Mouse (Mus musculus) heart, embryonic 15.5 days (tissue): ENCODE measurements around the gene Eef1akmt3. TPM values are rescaled to one million over a fixed set of nuclear protein-coding genes. Genes with fewer than 3 reads are reported as not detected.

ENCODE experiments used
- ATAC-seq: fragments of 200-750 bp; cut with Nextera tagmentation; replicated peaks from 2 replicates; pipeline ENCODE4 v1.8.0; 2017; ENCODE audit warnings: low read depth, moderate TSS enrichment; ENCODE audit not compliant: insufficient number of reproducible peaks, insufficient read depth, low FRiP score
- H3K27ac ChIP-seq: fragments of 300-500 bp; sonication (generic); 2 replicates; pipeline ENCODE4 v1.5.1; 2015; ENCODE audit warnings: mild to moderate bottlenecking, inconsistent platforms
- H3K27me3 ChIP-seq: fragments of 300-500 bp; sonication (generic); 2 replicates; pipeline ENCODE4 v1.6.1; 2015; ENCODE audit warnings: inconsistent platforms
- H3K36me3 ChIP-seq: fragments of 300-500 bp; sonication (generic); 2 replicates; pipeline ENCODE4 v1.6.1; 2015; ENCODE audit warnings: mild to moderate bottlenecking, inconsistent platforms
- H3K4me1 ChIP-seq: fragments of 300-500 bp; sonication (generic); replicated peaks from 2 replicates; pipeline ENCODE4 v1.6.1; 2015; ENCODE audit warnings: inconsistent platforms
- H3K4me2 ChIP-seq: fragments of 300-500 bp; sonication (generic); 2 replicates; pipeline ENCODE4 v1.6.1; 2015; ENCODE audit warnings: inconsistent platforms, mild to moderate bottlenecking, moderate library complexity
- H3K4me3 ChIP-seq: fragments of 300-500 bp; sonication (generic); 2 replicates; pipeline ENCODE4 v1.5.1; 2015; ENCODE audit warnings: mild to moderate bottlenecking, inconsistent platforms
- H3K9ac ChIP-seq: fragments of 300-500 bp; sonication (generic); 2 replicates; pipeline ENCODE4 v1.6.1; 2015; ENCODE audit warnings: mild to moderate bottlenecking, inconsistent platforms
- H3K9me3 ChIP-seq: fragments of 300-500 bp; sonication (generic); replicated peaks from 2 replicates; pipeline ENCODE4 v1.6.1; 2016; ENCODE audit warnings: inconsistent platforms
- WGBS: fragments of 180-500 bp; shearing (Covaris S2); methylation state at CpG from one replicate; pipeline ENCODE4 v1.1.7; 2015; ENCODE audit warnings: mixed read lengths; 5-methylcytosine and 5-hydroxymethylcytosine counted together
- polyA plus RNA-seq: library from polyadenylated mRNA; unstranded; fragments of >200 nt; fragmentation: Nextera tagmentation; extraction: Ambion mirVana; gene quantifications from 2 replicates; pipeline ENCODE4 v1.2.1, GENCODE M21; 2015

Gene Eef1akmt3
- polyA plus RNA-seq, 1 experiment from 2014 or later = 0.42 TPM

- H3K27ac ChIP-seq = no peak overlapping the region
- peaks cover 65% of the 10 kb centered on the region for H3K36me3 ChIP-seq
- H3K27me3 ChIP-seq = no peaks in the 10 kb centered on the region
- H3K9me3 ChIP-seq = no peaks in the 10 kb centered on the region
- H3K9ac ChIP-seq = no peak overlapping the region
- peaks cover 32% of the 10 kb centered on the region for H3K4me1 ChIP-seq
- no peak overlapping the region for H3K4me3 ChIP-seq
- H3K4me2 ChIP-seq = no peak overlapping the region
- no peak for ATAC-seq
- 84% methylated on average over 3 of the region's 3 CpGs for whole genome bisulfite sequencing
Measured at GRCm38 (mm10) chr10:126993621-126994020, 47.7 kb downstream of the Eef1akmt3 start.

DNA sequence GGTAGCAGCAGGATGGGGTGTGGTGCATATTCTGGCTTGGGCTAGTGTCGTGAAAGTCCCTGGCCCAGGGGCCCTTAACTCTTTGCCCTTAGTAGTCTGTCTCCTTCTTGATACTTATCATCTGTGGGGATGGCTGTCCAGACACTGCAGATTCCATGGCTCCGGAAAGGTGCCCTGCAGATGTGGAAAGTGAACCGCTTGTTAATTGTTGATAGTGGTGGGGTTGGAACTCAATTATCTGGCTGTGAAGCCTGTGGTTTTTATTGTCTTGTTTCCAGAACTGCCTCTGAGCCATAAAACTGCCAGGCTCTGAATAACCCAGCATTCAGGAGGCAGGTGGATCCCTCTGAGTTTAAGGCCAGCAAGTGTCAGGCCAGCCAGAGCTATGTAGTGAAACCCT lies 49.6 kb downstream of the Eef1akmt3 start:
- WGBS = 48% methylated on average over 3 of the region's 3 CpGs
- Histone ChIP-seq H3K36me3 (peaks cover 50% of the 10 kb centered on the region), H3K9ac (no peak overlapping the region), H3K27ac (no peak overlapping the region), H3K4me2 (no peak overlapping the region), H3K4me3 (no peak overlapping the region), H3K27me3 (no peaks in the 10 kb centered on the region), H3K4me1 (peaks cover 52% of the 10 kb centered on the region), H3K9me3 (no peaks in the 10 kb centered on the region)
- no peak for ATAC-seq

- WGBS = 31% methylated on average over 7 of the region's 7 CpGs
- no peak overlapping the region for H3K4me3 ChIP-seq
- H3K9ac ChIP-seq = peak overlapping the region; percentile 49; the same call in 1 of the 2 replicates
- ATAC-seq = peak; percentile 58
- peak overlapping the region; percentile 73 for H3K27ac ChIP-seq
- no peaks in the 10 kb centered on the region for H3K27me3 ChIP-seq
- H3K36me3 ChIP-seq = peaks cover 43% of the 10 kb centered on the region
- H3K4me1 ChIP-seq = peaks cover 64% of the 10 kb centered on the region
- H3K4me2 ChIP-seq = peak overlapping the region; percentile 31; the same call in 1 of the 2 replicates
- H3K9me3 ChIP-seq = no peaks in the 10 kb centered on the region
Measured at GRCm38 (mm10) chr10:126990313-126991056, 50.8 kb downstream of the Eef1akmt3 start.

- peak overlapping the region; percentile 25; the same call in 1 of the 2 replicates for H3K4me2 ChIP-seq
- H3K9me3 ChIP-seq = no peaks in the 10 kb centered on the region
- H3K4me3 ChIP-seq = 0 out of 2 replicates have a peak overlapping the region, but pooled peaks have one; percentile 2
- H3K36me3 ChIP-seq = peaks cover 25% of the 10 kb centered on the region
- WGBS = 30% methylated on average over 5 of the region's 5 CpGs
- ATAC-seq = no peak
- H3K9ac ChIP-seq = peak overlapping the region; percentile 27; the same call in 1 of the 2 replicates
- H3K4me1 ChIP-seq = peaks cover 82% of the 10 kb centered on the region
- peak overlapping the region; percentile 91 for H3K27ac ChIP-seq
- no peaks in the 10 kb centered on the region for H3K27me3 ChIP-seq
Measured at GRCm38 (mm10) chr10:126988513-126989165, 52.7 kb downstream of the Eef1akmt3 start.

- Histone ChIP-seq H3K4me3 (peak overlapping the region; percentile 9), H3K9me3 (no peaks in the 10 kb centered on the region), H3K36me3 (peaks cover 13% of the 10 kb centered on the region), H3K27ac (peak overlapping the region; percentile 91), H3K4me1 (peaks cover 94% of the 10 kb centered on the region), H3K27me3 (no peaks in the 10 kb centered on the region), H3K4me2 (peak overlapping the region; percentile 51), H3K9ac (0 out of 2 replicates have a peak overlapping the region, but pooled peaks have one; percentile 27)
- ATAC-seq = no peak
- WGBS = 41% methylated on average over 8 of the region's 8 CpGs
Measured at GRCm38 (mm10) chr10:126987183-126988118, 53.9 kb downstream of the Eef1akmt3 start.

DNA sequence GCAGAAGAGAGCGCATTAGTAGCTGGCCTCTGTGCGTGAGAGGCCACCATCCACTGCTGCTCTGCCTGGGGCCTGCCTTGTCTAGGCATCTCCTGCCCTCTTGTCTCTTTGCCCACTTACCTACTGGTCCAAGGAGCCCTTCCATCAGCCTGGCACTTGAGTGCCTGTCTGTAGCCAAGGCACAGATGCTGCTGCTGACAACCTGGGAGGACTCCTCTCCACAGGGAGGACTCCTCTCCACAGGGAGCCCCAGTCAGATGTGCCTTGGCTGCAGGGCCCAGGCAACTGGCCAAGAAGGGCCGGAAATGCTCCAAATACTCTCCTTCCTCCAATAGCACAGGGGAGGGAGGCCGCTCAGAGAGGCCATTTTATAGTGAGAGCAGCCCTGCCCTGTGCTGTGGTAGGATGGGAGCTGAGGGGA lies 54.8 kb downstream of the Eef1akmt3 start:
- peaks cover 99% of the 10 kb centered on the region for H3K4me1 ChIP-seq
- peaks cover 4% of the 10 kb centered on the region; the same call in 1 of the 2 replicates for H3K36me3 ChIP-seq
- H3K4me3 ChIP-seq = peak overlapping the region; percentile 9; the same call in 1 of the 2 replicates
- peak; percentile 83 for ATAC-seq
- H3K4me2 ChIP-seq = peak overlapping the region; percentile 51
- H3K27me3 ChIP-seq = no peaks in the 10 kb centered on the region
- 23% methylated on average over 4 of the region's 4 CpGs for WGBS
- 0 out of 2 replicates have a peak overlapping the region, but pooled peaks have one; percentile 27 for H3K9ac ChIP-seq
- peak overlapping the region; percentile 91 for H3K27ac ChIP-seq
- no peaks in the 10 kb centered on the region for H3K9me3 ChIP-seq

DNA sequence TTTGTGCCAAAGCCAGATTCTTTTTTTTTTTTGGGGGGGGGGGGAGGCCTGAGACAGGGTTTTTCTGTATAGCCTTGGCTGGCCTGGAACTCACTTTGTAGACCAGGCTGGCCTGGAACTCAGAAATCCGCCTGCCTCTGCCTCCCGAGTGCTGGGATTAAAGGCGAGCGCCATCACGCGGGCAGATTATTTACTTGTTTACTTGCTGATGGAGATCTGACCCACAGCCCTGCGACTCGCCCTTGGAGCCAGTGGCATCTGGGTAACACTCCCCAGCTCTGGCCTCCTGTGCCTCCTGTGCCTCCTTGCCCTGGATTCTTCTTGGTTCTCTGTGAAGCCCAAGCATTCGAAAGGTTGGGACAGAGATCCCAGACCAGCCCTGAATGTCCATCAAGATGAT lies 55.7 kb downstream of the Eef1akmt3 start:
- H3K9ac ChIP-seq = 0 out of 2 replicates have a peak overlapping the region, but pooled peaks have one; percentile 2
- H3K27me3 ChIP-seq = no peaks in the 10 kb centered on the region
- H3K9me3 ChIP-seq = no peaks in the 10 kb centered on the region
- peak overlapping the region; percentile 91 for H3K27ac ChIP-seq
- no peak overlapping the region for H3K4me3 ChIP-seq
- no peaks in the 10 kb centered on the region for H3K36me3 ChIP-seq
- 86% methylated on average over 9 of the region's 9 CpGs for WGBS
- peaks cover 99% of the 10 kb centered on the region for H3K4me1 ChIP-seq
- no peak for ATAC-seq
- H3K4me2 ChIP-seq = 0 out of 2 replicates have a peak overlapping the region, but pooled peaks have one; percentile 51

DNA sequence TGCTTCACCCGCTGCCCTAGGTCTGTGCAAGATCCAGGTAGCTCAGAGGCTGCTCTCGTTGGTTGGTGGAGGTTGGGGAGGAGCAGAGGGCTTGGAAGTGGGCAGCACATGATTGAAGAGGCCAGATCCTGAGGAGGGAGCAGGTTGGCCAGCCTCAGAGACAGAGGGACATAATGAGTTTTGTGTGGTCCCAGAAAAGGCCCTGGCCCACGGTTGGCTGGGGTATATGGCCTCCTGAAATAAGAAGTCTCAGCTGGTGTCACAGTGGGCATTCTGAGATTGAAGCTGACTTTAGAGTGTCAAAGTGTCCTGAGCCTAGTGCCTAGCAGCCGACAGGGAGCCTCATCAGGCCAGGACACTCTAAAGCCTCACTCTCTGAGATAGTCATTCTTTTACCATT lies 56.2 kb downstream of the Eef1akmt3 start:
- whole genome bisulfite sequencing = 63% methylated on average over 4 of the region's 4 CpGs
- Histone ChIP-seq H3K4me1 (peaks cover 99% of the 10 kb centered on the region), H3K27ac (peak overlapping the region; percentile 91), H3K9me3 (no peaks in the 10 kb centered on the region), H3K27me3 (no peaks in the 10 kb centered on the region), H3K4me3 (no peak overlapping the region), H3K4me2 (peak overlapping the region; percentile 93), H3K36me3 (no peaks in the 10 kb centered on the region), H3K9ac (peak overlapping the region; percentile 35)
- no peak for ATAC-seq

DNA sequence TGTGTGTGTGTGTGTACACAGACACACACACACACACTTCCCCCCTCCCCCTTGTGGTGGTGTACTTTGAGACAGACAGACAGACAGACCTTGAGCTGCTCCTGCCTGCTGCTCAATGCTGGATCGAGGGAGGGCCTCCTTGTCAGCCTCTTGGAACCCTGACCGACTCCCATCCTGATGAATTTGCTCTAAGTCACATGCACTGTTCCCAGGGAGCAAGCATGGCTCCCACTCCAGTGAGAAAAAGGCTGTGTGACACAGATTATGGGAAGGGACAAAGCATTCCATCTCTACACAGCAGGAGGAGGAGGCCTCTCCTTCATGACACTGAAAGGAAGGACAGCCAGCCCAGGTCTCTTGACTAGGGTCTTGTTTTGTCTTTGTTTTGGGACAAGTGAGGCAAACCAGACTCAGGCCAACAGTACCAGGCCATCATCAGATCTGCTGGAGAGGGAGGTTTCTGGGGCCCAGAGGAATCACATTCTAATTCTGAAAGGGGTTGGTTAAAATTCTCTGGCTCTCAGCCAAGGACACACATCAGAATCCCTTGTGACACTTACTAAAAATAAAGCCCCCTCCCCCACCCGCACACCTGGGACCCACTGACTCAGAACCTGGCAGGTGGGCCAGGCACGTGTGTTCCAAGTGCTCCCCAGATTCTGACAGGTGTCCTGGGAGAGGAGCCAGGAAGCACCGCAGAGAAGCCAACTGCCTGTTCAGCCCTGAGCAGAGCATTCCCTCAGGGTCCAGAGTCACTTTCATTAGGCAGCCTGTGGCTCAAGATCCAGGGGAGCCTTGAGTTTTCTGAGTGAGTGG lies 56.9 kb downstream of the Eef1akmt3 start:
- Histone ChIP-seq H3K4me2 (peak overlapping the region; percentile 93), H3K27me3 (no peaks in the 10 kb centered on the region), H3K9me3 (no peaks in the 10 kb centered on the region), H3K36me3 (no peaks in the 10 kb centered on the region), H3K27ac (peak overlapping the region; percentile 91), H3K4me3 (0 out of 2 replicates have a peak overlapping the region, but pooled peaks have one; percentile 5), H3K4me1 (peaks cover 93% of the 10 kb centered on the region), H3K9ac (peak overlapping the region; percentile 35)
- ATAC-seq = no peak
- 8% methylated on average over 5 of the region's 5 CpGs for WGBS

DNA sequence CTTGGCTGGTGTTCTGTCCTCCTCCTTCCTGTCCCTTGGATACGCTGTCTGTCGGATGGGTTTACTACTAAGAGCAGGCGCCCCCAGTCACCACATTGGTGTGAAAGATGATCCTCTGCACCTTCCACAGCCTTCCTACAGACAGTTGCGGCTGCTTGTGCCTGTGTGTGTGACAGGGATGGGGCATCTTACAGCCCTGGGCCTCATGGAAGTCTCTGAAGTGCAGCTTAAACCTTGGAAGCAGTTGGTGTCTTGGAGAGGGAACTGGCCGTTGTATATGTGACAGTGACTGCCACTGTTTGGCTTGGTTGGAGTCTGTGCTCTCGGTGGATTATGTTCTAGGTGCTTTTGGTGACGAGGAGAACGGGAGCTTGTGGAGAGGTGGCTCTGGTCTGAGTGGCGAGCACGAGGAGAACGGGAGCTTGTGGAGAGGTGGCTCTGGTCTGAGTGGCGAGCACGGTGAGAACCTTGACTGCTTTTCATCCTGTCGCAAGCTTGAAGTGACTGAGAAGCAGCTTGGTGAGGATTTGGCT lies 58.1 kb downstream of the Eef1akmt3 start:
- Histone ChIP-seq H3K4me1 (peaks cover 81% of the 10 kb centered on the region), H3K9me3 (no peaks in the 10 kb centered on the region), H3K9ac (peak overlapping the region; percentile 67), H3K36me3 (no peaks in the 10 kb centered on the region), H3K27me3 (no peaks in the 10 kb centered on the region), H3K4me2 (peak overlapping the region; percentile 93), H3K4me3 (peak overlapping the region; percentile 90), H3K27ac (peak overlapping the region; percentile 91)
- ATAC-seq = no peak
- WGBS = 25% methylated on average over 14 of the region's 14 CpGs
